Mouse (Mus musculus) lung, postnatal 0 days (tissue): ENCODE measurements at regions not wholly inside any gene's neighbourhood (a gene's known extent, or its start where the extent isn't known, plus 50 kb on each side); places are given as distances from the start of the nearest gene placed in this dataset.

Experiments
- CTCF ChIP-seq: IDR thresholded peaks from 2 replicates; pipeline ENCODE4 v1.5.1; 2016; ENCODE audit warnings: antibody characterized with exemption, mild to moderate bottlenecking
- EP300 ChIP-seq: IDR thresholded peaks from 2 replicates; pipeline ENCODE4 v1.6.1; 2016; ENCODE audit warnings: antibody characterized with exemption, mild to moderate bottlenecking, control low read depth

GRCm38 (mm10) chr2:144185175-144185574 lies 85.3 kb upstream of the Mgme1 start:
- TF ChIP-seq EP300 (no peak), CTCF (no peak)
